Mouse (Mus musculus) liver, adult 2 months (tissue): ENCODE data around the gene Bcar3.

Experiments used
- CTCF ChIP-seq: fragments of 200-500 bp; IDR thresholded peaks from 2 replicates; pipeline ENCODE4 v1.5.1; 2011; ENCODE audit warnings: low read depth, low read length, control low read depth
- POLR2A ChIP-seq: fragments of 200-500 bp; IDR thresholded peaks from 2 replicates; pipeline ENCODE4 v1.6.1; 2011; ENCODE audit warnings: low read length, control low read depth; ENCODE audit not compliant: insufficient read depth; ENCODE audit errors: extremely low read depth

DNA sequence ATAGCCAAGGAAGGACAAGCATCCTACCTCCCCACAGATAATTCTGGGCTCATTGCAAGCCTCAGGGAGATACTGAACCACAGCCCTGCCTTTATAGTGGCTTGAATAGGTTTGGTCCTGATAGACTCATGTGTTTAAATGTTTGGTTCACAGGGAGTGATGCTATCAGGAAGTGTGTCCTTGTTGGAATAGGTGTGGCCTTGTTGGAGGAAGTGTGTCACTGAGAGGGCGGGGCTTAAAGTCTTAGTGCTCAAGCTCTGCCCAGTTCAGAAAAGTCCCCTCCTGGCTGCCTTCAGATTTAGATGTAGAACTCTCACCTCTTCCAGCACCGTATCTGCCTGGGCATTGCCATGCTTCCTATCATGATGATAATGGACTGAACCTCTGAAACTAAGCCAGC lies 52.7 kb downstream of the Bcar3 start:
- TF ChIP-seq POLR2A (no peak), CTCF (no peak)
